Mouse (Mus musculus): Measurements from ENCODE around the gene Tspan5. TPM values are rescaled to one million over a fixed set of nuclear protein-coding genes. Genes with fewer than 3 reads are reported as not detected.

Tspan5 gene
- polyA plus RNA-seq, 1 experiment from 2014 or later = 60.2 TPM

DNA sequence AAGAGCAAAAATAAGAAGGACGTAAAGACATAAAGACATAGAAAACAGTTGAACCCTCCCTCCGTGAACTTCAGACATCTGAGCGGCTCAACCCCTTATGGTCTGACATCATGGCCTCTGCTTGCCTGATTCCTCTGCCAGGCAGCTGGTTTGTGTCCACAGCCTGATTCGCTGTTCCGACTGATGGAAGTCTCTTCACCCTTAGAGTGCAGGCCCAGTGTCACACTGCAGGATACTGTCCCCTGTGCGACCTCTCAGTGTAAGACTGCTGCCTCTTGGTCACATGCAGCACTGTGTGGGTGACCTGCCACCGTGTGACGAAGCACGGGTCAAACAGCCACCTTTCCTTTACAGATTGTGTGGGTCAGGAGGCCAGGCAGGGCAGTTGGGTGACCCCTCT lies 39.5 kb downstream of the Tspan5 start:
- Histone ChIP-seq H3K4me2 (no peak overlapping the region), H3K27ac (no peak overlapping the region), H3K9ac (no peak overlapping the region), H3K4me3 (no peak overlapping the region), H3K9me3 (replicated peaks) (no peaks in the 10 kb centered on the region), H3K27me3 (no peaks in the 10 kb centered on the region), H3K36me3 (ENCODE audit: poor library complexity, severe bottlenecking) (no peaks in the 10 kb centered on the region), H3K4me1 (peaks cover 61% of the 10 kb centered on the region)
- WGBS = 84% methylated on average over 9 of the region's 9 CpGs
- ATAC-seq = no peak

DNA sequence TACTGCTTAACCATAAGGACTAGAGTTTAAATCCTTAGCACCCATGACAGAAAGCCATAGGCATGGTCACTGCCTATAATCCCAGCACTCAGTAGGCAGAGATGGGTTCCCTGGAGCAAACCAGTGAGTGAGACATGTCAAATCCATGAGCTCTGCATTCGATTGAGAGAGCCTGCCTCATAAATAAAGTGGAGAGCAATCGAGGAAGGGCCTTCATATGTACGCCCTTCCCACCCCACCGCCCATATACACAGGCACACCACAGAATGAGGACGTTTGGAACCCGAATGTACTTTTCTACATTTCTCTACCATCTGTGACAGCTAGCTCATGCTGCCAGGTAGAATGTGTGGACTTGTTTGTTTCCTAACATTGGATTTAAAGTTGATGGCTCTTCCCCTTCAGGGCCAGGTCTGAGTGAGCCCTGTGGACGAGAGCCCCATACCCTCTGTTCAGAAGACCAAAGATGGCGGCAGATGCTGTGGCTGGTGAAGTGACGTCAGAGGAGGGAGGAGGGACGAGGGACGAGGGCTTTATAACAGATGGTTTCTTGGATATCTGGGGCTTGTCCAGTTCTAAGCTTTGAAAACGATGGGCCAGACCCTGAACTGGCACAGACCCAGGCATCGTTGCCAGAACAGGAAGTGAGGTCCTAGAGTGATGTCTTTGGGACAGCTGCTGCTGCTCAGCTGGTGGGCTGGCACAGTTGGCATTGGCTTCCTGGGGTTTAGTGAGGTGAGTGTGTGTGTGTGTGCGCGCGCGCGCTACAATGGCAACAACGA lies 42.1 kb downstream of the Tspan5 start:
- WGBS = 80% methylated on average over 19 of the region's 19 CpGs
- no peaks in the 10 kb centered on the region for H3K36me3 ChIP-seq (ENCODE audit: poor library complexity, severe bottlenecking)
- H3K4me1 ChIP-seq = peaks cover 50% of the 10 kb centered on the region
- H3K27ac ChIP-seq = no peak overlapping the region; the same call in 1 of the 2 replicates
- H3K9ac ChIP-seq = no peak overlapping the region
- H3K4me2 ChIP-seq = no peak overlapping the region
- peak; percentile 72 for ATAC-seq
- no peak overlapping the region for H3K4me3 ChIP-seq
- H3K27me3 ChIP-seq = no peaks in the 10 kb centered on the region
- H3K9me3 ChIP-seq (replicated peaks) = no peaks in the 10 kb centered on the region

DNA sequence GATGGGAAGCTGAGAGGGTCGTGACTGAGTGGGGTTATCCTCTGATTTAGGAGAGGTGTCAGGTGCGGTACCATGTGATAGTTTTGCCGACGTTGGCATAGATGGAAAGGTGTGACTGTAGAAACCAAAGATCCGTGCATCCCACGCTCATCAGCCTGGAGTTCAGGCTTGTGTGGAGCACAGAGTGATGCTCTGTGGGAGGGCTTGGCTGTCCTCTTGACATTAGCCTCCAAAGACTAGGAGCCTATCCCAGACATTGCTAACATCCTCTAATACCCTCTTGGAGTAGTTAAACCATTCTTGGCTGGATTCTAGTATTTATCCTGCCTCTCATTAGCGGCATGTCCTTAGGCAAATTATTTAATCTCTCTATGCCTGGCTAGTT lies 42.6 kb downstream of the Tspan5 start:
- Histone ChIP-seq H3K4me1 (peaks cover 50% of the 10 kb centered on the region), H3K9me3 (replicated peaks) (no peaks in the 10 kb centered on the region), H3K4me2 (no peak overlapping the region), H3K36me3 (ENCODE audit: poor library complexity, severe bottlenecking) (no peaks in the 10 kb centered on the region), H3K27ac (no peak overlapping the region), H3K4me3 (no peak overlapping the region), H3K9ac (no peak overlapping the region), H3K27me3 (no peaks in the 10 kb centered on the region)
- WGBS = 84% methylated on average over 7 of the region's 7 CpGs
- ATAC-seq = peak; percentile 39

DNA sequence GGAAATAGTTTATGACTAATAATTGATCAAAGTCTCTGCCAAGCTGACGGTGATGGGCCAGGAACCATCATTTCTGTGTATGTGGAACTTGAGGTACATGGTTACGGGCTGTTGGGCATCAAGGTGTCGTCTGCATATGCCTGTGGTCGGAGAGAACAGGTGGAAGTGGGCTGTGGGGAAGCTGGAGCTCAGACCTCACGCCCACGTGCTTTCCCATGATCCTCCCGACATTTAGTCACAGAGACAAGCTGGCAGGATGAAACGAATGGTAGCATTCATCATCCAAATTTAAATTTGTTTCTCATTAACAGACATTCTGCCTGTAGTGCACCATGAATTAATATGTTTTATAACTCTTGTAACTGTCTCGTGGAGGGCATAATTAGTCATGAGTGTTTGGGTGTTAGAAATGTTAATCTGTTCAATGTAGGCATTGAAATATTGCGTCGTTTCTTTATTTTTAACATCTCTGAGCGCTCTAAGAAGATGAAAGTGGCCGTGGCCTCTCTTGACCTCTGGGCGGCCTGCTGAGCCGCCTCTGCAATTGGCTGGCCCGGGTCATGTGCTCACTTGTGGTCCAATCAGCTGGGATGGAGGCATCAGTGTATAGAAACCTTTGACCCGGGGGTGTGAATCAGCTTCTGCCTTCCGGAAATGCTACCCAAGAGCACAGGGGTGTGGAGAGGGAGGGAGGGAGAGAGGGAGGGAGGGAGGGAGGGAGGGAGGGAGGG lies 45.9 kb downstream of the Tspan5 start:
- H3K4me1 ChIP-seq = peaks cover 31% of the 10 kb centered on the region
- WGBS = 91% methylated on average over 17 of the region's 18 CpGs
- H3K36me3 ChIP-seq (ENCODE audit: poor library complexity, severe bottlenecking) = no peaks in the 10 kb centered on the region
- H3K9ac ChIP-seq = no peak overlapping the region
- no peaks in the 10 kb centered on the region for H3K27me3 ChIP-seq
- no peak for ATAC-seq
- H3K4me3 ChIP-seq = no peak overlapping the region
- H3K27ac ChIP-seq = no peak overlapping the region
- H3K4me2 ChIP-seq = no peak overlapping the region
- H3K9me3 ChIP-seq (replicated peaks) = no peaks in the 10 kb centered on the region

DNA sequence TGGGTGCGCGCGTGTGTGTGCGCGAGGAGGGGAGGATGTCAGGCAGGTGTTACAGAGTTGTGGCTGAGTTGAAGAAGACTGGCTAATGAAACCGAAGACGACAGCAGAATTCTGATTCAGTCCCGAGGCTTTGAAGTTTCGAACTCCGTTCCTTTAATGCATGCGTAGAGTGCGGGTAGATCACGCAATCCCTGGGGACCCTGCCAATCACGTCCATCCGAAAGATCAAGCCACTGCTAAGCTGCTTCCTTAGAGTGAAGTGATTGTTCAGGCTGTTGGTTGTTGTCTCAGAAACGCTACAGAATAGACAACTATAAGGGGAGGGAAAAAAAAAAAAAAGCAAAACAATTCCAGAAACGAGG lies 46.5 kb downstream of the Tspan5 start:
- no peaks in the 10 kb centered on the region for H3K9me3 ChIP-seq (replicated peaks)
- no peak overlapping the region for H3K9ac ChIP-seq
- H3K4me1 ChIP-seq = peaks cover 26% of the 10 kb centered on the region
- no peak overlapping the region for H3K27ac ChIP-seq
- no peaks in the 10 kb centered on the region for H3K27me3 ChIP-seq
- no peaks in the 10 kb centered on the region for H3K36me3 ChIP-seq (ENCODE audit: poor library complexity, severe bottlenecking)
- ATAC-seq = no peak
- WGBS = 71% methylated on average over 17 of the region's 17 CpGs
- H3K4me2 ChIP-seq = no peak overlapping the region
- H3K4me3 ChIP-seq = no peak overlapping the region

DNA sequence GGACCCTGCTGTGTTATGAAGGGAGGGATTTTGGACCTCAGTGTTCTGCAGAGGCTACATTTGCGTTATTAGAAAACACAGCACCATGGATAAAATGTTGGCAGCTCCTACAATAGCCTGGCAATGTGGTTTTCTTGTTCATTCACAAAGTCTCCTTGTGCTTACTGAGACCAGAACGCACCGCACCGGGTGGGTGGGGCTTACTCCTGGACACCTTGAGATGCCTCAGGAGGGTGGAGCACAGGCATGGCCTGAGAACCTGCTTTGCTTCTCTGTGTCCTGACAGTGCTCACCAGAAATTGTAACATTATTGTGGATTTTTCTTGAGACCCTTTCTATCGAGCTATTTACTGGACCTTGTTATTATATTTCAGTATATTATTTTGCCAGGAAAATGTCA lies 47.3 kb downstream of the Tspan5 start:
- no peak overlapping the region for H3K4me2 ChIP-seq
- no peak for ATAC-seq
- no peak overlapping the region for H3K9ac ChIP-seq
- 78% methylated on average over 5 of the region's 5 CpGs for WGBS
- no peaks in the 10 kb centered on the region for H3K27me3 ChIP-seq
- H3K27ac ChIP-seq = no peak overlapping the region
- H3K36me3 ChIP-seq (ENCODE audit: poor library complexity, severe bottlenecking) = no peaks in the 10 kb centered on the region
- no peaks in the 10 kb centered on the region for H3K9me3 ChIP-seq (replicated peaks)
- peaks cover 19% of the 10 kb centered on the region for H3K4me1 ChIP-seq
- no peak overlapping the region for H3K4me3 ChIP-seq

DNA sequence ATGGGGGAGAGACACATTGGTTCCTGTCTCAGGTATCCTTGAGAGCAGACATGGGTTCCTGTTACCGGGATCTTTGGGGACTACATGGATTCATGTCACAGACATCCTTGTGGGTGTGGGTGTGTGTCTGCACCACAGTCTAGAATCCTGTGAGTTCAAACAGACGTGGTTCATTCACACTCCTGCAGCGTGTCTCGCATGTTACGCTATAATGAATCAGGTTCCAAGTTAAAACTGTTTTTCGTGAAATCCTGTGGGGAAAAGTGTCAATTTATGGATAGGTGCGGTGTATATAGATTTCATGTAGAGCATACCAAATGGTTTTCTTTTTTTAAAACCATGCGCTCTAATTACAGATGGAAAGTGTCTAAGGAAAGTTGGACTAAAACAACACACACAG lies 52.5 kb downstream of the Tspan5 start:
- Histone ChIP-seq H3K36me3 (ENCODE audit: poor library complexity, severe bottlenecking) (no peaks in the 10 kb centered on the region), H3K9ac (no peak overlapping the region), H3K4me2 (no peak overlapping the region), H3K4me3 (no peak overlapping the region), H3K27me3 (no peaks in the 10 kb centered on the region), H3K4me1 (peaks cover 11% of the 10 kb centered on the region), H3K9me3 (replicated peaks) (no peaks in the 10 kb centered on the region), H3K27ac (no peak overlapping the region)
- ATAC-seq = no peak
- WGBS = 91% methylated on average over 8 of the region's 8 CpGs

DNA sequence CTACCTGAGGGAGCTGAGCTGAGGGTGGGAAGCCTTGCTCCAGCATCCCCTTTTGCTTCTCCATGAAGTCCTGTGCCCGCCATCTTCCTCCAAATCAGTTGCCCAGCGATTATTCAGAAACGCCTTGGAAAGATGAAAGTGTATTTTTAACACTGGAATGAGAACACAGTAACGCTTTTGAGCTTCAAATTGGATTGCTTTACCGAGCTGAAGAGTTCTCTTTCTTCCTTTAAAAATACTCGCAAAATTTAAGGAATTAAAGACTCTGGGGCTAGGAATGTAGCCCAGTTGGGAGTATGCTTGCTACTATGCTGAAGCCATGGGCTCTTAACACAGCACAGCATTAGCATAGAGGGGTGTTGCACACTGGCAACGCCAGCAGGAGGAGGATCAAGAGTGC lies 54.0 kb downstream of the Tspan5 start:
- H3K27ac ChIP-seq = no peak overlapping the region
- no peak for ATAC-seq

DNA sequence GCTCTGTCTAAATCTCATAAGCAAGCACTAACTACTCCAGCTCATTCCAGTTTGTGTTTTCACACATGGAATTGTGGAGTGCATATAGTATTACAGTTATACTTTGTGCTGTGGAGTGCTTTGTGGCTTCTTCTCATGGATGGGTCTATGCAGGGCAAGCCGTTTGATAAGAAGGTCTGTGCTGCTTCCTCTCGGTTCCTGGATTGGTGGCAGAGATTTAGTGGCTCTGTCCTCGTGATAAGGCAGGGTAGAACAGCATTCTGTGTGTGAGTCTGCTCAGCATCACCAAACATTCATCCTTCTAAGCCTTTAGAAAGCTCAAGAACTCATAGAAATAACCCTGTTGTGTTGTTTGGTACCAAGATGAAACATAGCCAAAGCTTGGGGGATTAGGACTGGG lies 54.6 kb downstream of the Tspan5 start:
- no peaks in the 10 kb centered on the region for H3K9me3 ChIP-seq (replicated peaks)
- H3K4me2 ChIP-seq = no peak overlapping the region
- H3K27ac ChIP-seq = no peak overlapping the region
- H3K9ac ChIP-seq = no peak overlapping the region
- H3K27me3 ChIP-seq = no peaks in the 10 kb centered on the region
- no peaks in the 10 kb centered on the region for H3K36me3 ChIP-seq (ENCODE audit: poor library complexity, severe bottlenecking)
- WGBS = 90% methylated on average over 3 of the region's 3 CpGs
- no peak for ATAC-seq
- peaks cover 29% of the 10 kb centered on the region for H3K4me1 ChIP-seq
- H3K4me3 ChIP-seq = no peak overlapping the region

More for the DNA sequence above, 54.0 kb downstream of the Tspan5 start:
- no peaks in the 10 kb centered on the region for H3K36me3 ChIP-seq (ENCODE audit: poor library complexity, severe bottlenecking)
- no peaks in the 10 kb centered on the region for H3K9me3 ChIP-seq (replicated peaks)
- H3K4me1 ChIP-seq = peaks cover 23% of the 10 kb centered on the region
- H3K27me3 ChIP-seq = no peaks in the 10 kb centered on the region
- WGBS = 88% methylated on average over 7 of the region's 7 CpGs
- no peak overlapping the region for H3K4me2 ChIP-seq
- H3K9ac ChIP-seq = no peak overlapping the region
- H3K4me3 ChIP-seq = no peak overlapping the region

DNA sequence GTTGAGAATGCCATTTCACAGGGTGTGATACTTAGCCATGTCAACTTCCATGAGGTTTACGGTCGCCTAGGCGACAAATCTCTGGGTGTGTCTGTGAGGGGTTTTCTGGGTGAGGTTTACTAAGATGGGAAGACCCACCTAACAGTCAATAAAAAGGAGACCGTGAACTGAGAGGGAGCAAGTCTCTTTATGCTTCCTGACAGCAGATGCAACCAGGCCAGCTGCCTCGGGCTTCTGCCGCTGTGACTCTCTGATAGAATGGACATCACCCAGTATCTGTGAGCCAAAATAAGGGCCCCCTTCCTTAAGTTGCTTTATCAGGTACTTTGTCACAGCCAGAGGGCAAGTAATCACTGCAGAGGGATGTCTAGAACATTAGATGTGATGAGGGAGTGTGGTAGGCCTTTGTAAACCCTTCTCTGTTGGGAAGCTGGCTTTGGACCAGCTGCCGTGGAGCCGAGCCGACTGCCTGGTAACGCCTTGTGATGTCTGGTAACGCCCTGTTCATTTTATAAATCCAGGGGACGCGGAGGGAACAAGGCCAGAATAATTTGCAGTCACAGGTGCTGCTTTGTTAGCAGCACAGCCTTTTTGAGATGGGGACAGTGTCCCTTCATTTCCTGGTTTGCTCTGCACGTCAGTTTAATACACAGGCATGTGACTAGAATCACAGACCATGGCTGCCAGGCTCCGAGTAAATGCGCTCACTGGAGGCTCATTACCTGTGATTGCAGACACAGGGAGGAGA lies 58.8 kb downstream of the Tspan5 start:
- peak overlapping the region; percentile 43 for H3K4me2 ChIP-seq
- peak; percentile 66 for ATAC-seq
- 0 out of 2 replicates have a peak overlapping the region, but pooled peaks have one; percentile 1 for H3K4me3 ChIP-seq
- 25% methylated on average over 16 of the region's 16 CpGs for WGBS
- H3K27ac ChIP-seq = peak overlapping the region; percentile 85
- no peaks in the 10 kb centered on the region for H3K36me3 ChIP-seq (ENCODE audit: poor library complexity, severe bottlenecking)
- no peaks in the 10 kb centered on the region for H3K9me3 ChIP-seq (replicated peaks)
- no peaks in the 10 kb centered on the region for H3K27me3 ChIP-seq
- H3K4me1 ChIP-seq = peaks cover 54% of the 10 kb centered on the region
- H3K9ac ChIP-seq = peak overlapping the region; percentile 22; the same call in 1 of the 2 replicates

DNA sequence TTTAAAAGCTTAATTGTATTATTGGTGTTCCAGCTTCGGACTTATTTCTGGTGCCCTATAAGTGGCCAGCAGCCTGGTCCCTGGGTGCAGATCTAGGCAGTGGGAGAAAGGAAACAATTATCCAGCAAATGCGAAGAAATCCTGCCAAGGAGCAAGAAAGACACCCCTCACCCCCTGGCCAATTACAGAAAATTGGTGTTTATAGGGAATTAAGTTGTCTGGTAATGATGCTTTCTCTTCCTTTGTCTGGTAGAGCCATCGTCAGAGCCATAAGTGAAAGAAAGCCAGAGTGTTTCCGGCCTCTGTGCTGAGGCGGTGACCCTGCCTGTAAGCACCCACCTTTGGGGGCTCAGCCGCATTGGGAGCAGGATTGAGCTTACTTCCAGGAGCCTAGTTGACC lies 59.7 kb downstream of the Tspan5 start:
- Histone ChIP-seq H3K4me2 (peak overlapping the region; percentile 21), H3K27me3 (no peaks in the 10 kb centered on the region), H3K4me1 (peaks cover 54% of the 10 kb centered on the region), H3K4me3 (no peak overlapping the region), H3K9me3 (replicated peaks) (no peaks in the 10 kb centered on the region), H3K9ac (0 out of 2 replicates have a peak overlapping the region, but pooled peaks have one; percentile 14), H3K27ac (peak overlapping the region; percentile 85), H3K36me3 (ENCODE audit: poor library complexity, severe bottlenecking) (no peaks in the 10 kb centered on the region)
- 38% methylated on average over 6 of the region's 6 CpGs for WGBS
- peak; percentile 10; the same call in 1 of the 2 replicates for ATAC-seq
